Mouse (Mus musculus) embryonic facial prominence, embryonic 12.5 days (tissue): ENCODE results near the gene Dhdh. TPM values are rescaled to one million over a fixed set of nuclear protein-coding genes. Genes with fewer than 3 reads are reported as not detected.

Experiments
- ATAC-seq: fragments of 200-750 bp; cut with Nextera tagmentation; 2 replicates; pipeline ENCODE4 v1.8.0; 2017; ENCODE audit not compliant: insufficient number of reproducible peaks, insufficient read depth, low FRiP score, low TSS enrichment
- H3K27ac ChIP-seq: fragments of 300-500 bp; sonication (generic); 2 replicates; pipeline ENCODE4 v1.5.1; 2016; ENCODE audit warnings: mild to moderate bottlenecking
- H3K27me3 ChIP-seq: fragments of 300-500 bp; sonication (generic); 2 replicates; pipeline ENCODE4 v1.6.1; 2016; ENCODE audit warnings: mild to moderate bottlenecking, moderate library complexity
- H3K36me3 ChIP-seq: fragments of 300-500 bp; sonication (generic); 2 replicates; pipeline ENCODE4 v1.6.1; 2016; ENCODE audit warnings: mild to moderate bottlenecking
- H3K4me1 ChIP-seq: fragments of 300-500 bp; sonication (generic); 2 replicates; pipeline ENCODE4 v1.6.1; 2016
- H3K4me2 ChIP-seq: fragments of 300-500 bp; sonication (generic); replicated peaks from 2 replicates; pipeline ENCODE4 v1.6.1; 2016; ENCODE audit warnings: mild to moderate bottlenecking, moderate library complexity
- H3K4me3 ChIP-seq: fragments of 300-500 bp; sonication (generic); 2 replicates; pipeline ENCODE4 v1.5.1; 2016; ENCODE audit warnings: mild to moderate bottlenecking
- H3K9ac ChIP-seq: fragments of 300-500 bp; sonication (generic); 2 replicates; pipeline ENCODE4 v1.6.1; 2016; ENCODE audit warnings: mild to moderate bottlenecking, moderate library complexity
- H3K9me3 ChIP-seq: fragments of 300-500 bp; sonication (generic); 2 replicates; pipeline ENCODE4 v1.6.1; 2016; ENCODE audit warnings: mild to moderate bottlenecking, moderate library complexity
- WGBS: fragments of 180-500 bp; shearing (Covaris S2); methylation state at CpG from one replicate; pipeline ENCODE4 v1.1.7; 2016; 5-methylcytosine and 5-hydroxymethylcytosine counted together
- polyA plus RNA-seq: library from polyadenylated mRNA; unstranded; fragments of >200 nt; fragmentation: Nextera tagmentation; extraction: Ambion mirVana; gene quantifications from 2 replicates; pipeline ENCODE4 v1.2.1, GENCODE M21; 2016

Gene Dhdh
- polyA plus RNA-seq, 1 experiment from 2014 or later: 3.0 TPM

DNA sequence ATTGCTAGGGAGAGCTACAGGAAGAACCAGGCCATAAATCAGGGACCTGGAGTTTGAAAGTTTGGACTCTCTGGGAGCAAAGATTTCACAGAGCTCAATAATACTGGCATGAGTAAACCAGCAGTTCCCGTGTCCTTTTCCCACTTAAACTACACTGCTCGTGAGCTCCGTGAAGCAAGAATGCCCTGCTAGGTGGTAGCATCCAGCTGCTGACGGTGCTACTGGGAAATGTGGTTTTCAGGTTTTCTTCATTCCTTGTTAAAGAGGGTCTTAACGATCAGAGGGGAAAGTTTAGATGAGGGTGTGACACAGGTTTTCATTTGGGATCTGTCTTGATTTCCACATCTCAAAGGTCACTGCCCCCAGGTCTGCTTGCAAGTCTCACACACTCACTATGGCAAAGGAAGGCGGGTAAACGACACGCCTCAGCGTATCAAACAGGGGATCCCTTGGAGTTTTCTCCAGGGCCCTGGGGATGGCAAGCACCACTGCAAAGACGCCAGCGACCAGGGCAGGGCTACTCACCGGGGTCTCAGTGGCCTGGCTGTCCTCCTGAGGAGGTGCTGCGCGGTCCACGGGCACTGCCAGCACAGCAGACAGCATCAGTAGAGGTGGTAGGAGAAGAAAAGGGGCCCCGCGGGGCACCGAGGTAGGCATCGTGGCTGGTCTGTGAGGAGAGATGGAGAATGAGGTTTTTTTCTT, 20.7 kb upstream of the Dhdh start:
- Histone ChIP-seq H3K4me1 (peaks cover 13% of the 10 kb centered on the region), H3K4me2 (peak overlapping the region; percentile 97), H3K9ac (peak overlapping the region; percentile 82), H3K27me3 (no peaks in the 10 kb centered on the region), H3K27ac (peak overlapping the region; percentile 92; the same call in 1 of the 2 replicates), H3K9me3 (no peaks in the 10 kb centered on the region), H3K4me3 (peak overlapping the region; percentile 69), H3K36me3 (peaks cover 22% of the 10 kb centered on the region)
- 35% methylated on average over 19 of the region's 19 CpGs for WGBS
- ATAC-seq: peak; percentile 48; the same call in 1 of the 2 replicates

DNA sequence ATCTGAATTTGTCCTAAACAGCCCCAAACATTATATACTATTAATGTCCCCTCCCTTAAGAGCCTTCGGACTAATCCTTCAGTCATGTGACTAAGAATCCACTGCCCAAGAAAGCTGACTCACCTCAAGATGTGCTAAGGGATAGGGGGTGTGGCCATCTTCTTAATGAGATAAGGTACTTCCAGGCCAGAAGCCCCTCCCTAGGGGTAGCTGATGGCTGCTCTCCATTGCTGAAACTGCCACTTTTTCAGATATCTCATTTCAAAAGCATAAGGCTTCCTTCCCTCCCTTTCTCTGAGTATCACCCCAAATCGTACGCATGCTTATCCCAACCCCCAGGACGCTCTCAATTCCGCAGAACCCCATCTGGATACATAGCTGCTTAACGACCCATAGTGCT, 20.0 kb upstream of the Dhdh start:
- H3K4me1 ChIP-seq: peaks cover 13% of the 10 kb centered on the region
- no peak for ATAC-seq
- H3K27ac ChIP-seq: no peak overlapping the region
- no peaks in the 10 kb centered on the region for H3K9me3 ChIP-seq
- 88% methylated on average over 6 of the region's 6 CpGs for WGBS
- peaks cover 23% of the 10 kb centered on the region for H3K36me3 ChIP-seq
- no peak overlapping the region for H3K4me3 ChIP-seq
- H3K4me2 ChIP-seq: peak overlapping the region; percentile 97; the same call in 1 of the 2 replicates
- no peaks in the 10 kb centered on the region for H3K27me3 ChIP-seq
- peak overlapping the region; percentile 82; the same call in 1 of the 2 replicates for H3K9ac ChIP-seq

DNA sequence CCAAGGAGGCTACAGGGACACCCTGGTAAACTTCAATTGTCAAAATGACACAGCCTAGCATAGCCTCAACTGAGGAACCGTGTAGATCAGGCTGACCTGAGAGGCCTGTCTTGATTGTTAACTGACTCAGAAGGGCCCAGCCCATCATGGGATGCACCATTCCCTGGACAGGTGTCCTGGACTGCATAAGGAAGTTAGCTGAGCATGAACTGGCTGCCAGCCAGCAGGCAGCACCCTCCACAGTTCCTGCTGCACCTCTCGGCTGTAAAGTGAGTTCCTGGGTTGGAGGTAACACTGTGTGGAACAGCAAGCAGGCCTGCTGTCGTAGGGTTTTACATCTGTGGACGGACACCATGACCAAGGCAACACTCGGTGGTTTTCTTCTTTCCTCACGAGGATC, 19.0 kb upstream of the Dhdh start:
- Histone ChIP-seq H3K4me1 (peaks cover 13% of the 10 kb centered on the region), H3K36me3 (peaks cover 32% of the 10 kb centered on the region), H3K27ac (no peak overlapping the region), H3K9ac (no peak overlapping the region), H3K9me3 (no peaks in the 10 kb centered on the region), H3K27me3 (no peaks in the 10 kb centered on the region), H3K4me3 (no peak overlapping the region), H3K4me2 (no peak overlapping the region)
- no peak for ATAC-seq
- 89% methylated on average over 6 of the region's 6 CpGs for WGBS

DNA sequence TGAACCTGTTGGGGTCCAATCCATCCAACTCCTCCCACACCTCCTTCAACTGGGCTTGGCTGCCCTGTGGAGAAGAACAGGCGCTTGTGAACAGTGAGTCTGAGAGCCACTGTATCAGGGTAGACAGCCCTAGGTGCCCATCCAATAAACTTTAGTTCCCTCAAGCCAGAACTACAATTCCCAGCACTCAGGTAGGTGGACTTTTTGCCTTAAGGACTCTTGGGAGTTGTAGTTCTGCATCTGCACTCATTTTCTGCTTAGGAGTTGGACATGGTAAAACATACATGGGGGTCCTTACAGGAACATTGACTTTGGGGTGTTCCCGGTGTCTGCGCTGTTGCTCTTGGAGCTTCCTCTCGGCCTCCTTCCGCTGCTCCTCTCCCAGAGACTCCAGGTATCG, 9.8 kb upstream of the Dhdh start:
- Histone ChIP-seq H3K27me3 (no peaks in the 10 kb centered on the region), H3K36me3 (peaks cover 90% of the 10 kb centered on the region), H3K9me3 (no peaks in the 10 kb centered on the region), H3K9ac (no peak overlapping the region), H3K4me1 (no peaks in the 10 kb centered on the region), H3K4me3 (no peak overlapping the region), H3K27ac (no peak overlapping the region), H3K4me2 (no peak overlapping the region)
- ATAC-seq: no peak
- WGBS: 98% methylated on average over 6 of the region's 6 CpGs

DNA sequence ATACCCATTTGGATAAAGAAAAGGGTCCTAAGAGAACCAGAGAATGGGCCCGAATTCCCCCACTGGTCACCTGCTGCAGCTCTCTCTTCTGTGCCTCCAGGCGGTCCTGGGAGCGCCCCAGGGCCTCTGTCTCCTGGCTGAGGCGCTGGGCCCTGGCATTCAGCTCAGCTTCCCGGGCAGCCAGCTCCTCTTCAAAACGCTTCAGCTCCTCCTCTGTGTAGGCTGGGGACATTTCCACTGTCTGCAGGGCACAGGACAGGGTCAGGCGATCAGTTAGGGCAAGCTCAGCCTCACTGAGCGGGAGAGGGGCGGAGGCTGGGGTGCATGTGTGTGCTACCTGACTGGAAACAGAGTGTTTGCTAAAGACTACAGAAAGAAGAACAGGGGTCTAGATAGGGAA, 5.9 kb upstream of the Dhdh start:
- no peaks in the 10 kb centered on the region for H3K9me3 ChIP-seq
- H3K9ac ChIP-seq: no peak overlapping the region
- no peak overlapping the region for H3K4me2 ChIP-seq
- H3K27ac ChIP-seq: no peak overlapping the region
- H3K4me1 ChIP-seq: peaks cover 10% of the 10 kb centered on the region
- H3K36me3 ChIP-seq: peaks cover 77% of the 10 kb centered on the region
- no peak for ATAC-seq
- H3K27me3 ChIP-seq: no peaks in the 10 kb centered on the region
- no peak overlapping the region for H3K4me3 ChIP-seq
- WGBS: 79% methylated on average over 9 of the region's 9 CpGs

DNA sequence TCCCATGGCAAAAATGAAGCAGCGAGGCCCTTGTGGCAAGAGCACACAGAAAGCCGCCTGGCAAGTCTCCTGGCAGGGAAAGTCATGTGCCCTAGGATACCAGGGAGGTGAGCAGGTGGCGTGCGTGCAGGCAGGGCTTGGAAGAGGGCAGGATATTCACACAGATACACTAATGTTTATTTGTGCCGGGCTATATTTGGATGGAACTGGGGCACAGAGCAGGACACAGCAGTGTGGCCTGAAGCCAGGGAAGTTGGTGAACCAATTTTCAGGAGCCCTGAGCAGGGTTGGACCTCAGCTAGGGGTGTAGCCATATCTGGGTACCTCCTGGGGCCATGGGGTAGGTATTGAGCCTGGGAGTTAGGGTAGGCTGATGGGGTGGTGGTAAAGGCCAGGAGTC, 4.3 kb upstream of the Dhdh start:
- H3K36me3 ChIP-seq: peaks cover 61% of the 10 kb centered on the region
- no peaks in the 10 kb centered on the region for H3K27me3 ChIP-seq
- H3K27ac ChIP-seq: no peak overlapping the region
- no peak overlapping the region for H3K4me2 ChIP-seq
- peaks cover 10% of the 10 kb centered on the region for H3K4me1 ChIP-seq
- H3K9ac ChIP-seq: no peak overlapping the region
- WGBS: 96% methylated on average over 5 of the region's 5 CpGs
- no peaks in the 10 kb centered on the region for H3K9me3 ChIP-seq
- no peak overlapping the region for H3K4me3 ChIP-seq
- no peak for ATAC-seq

DNA sequence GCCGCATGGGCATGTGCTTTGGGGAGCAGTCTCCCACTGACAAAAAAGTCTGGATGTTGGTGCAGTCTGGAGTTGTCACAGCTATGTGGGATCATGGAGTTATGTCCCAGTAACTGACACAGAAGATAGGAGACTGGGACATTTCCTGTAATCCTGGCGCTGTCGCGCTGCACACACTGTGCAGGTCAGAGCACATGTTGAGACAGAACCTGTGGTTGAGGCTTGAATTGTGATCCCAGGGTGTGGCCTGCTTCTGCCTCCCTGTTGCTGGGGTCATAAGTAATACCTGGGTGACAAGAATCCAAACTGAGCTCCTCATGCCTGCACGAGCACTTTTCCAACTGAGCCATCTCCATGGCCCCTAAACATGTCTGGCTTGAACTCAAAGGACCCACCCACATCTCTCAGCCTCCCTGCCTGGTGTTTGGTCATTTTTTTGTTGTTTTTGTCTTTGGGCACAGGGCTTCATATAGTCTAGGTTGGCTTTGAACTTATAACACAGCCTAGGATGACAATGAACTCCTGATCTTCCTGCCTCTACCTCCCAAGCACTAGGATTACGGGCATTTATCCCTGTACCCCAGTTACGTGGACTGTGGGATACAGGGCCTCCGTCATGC, 3.7 kb upstream of the Dhdh start:
- H3K4me3 ChIP-seq: no peak overlapping the region
- no peak overlapping the region for H3K4me2 ChIP-seq
- H3K9ac ChIP-seq: no peak overlapping the region
- H3K9me3 ChIP-seq: no peaks in the 10 kb centered on the region
- H3K36me3 ChIP-seq: peaks cover 55% of the 10 kb centered on the region
- ATAC-seq: no peak
- WGBS: 95% methylated on average over 8 of the region's 8 CpGs
- peaks cover 10% of the 10 kb centered on the region for H3K4me1 ChIP-seq
- no peak overlapping the region for H3K27ac ChIP-seq
- no peaks in the 10 kb centered on the region for H3K27me3 ChIP-seq

DNA sequence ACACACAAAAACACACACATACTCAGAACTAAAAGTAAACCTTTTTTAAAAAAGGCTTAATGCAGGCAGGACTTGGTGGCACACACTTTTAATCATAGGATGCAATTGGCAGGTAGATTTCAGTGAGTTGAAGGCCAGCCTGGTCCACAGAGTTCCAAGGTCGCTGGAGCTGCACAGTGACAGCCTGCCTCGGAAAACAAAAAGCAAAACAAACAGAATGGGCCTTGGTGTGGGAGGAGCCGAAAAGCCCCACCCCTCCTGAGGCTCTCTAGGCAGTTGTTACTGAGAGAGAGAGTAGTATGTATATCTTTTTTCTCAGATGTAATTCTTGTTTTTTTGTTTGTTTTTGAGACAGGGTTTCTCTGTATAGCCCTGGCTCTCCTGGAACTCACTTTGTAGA, 2.7 kb upstream of the Dhdh start:
- H3K9me3 ChIP-seq: no peaks in the 10 kb centered on the region
- H3K36me3 ChIP-seq: peaks cover 44% of the 10 kb centered on the region
- H3K9ac ChIP-seq: no peak overlapping the region
- H3K27me3 ChIP-seq: no peaks in the 10 kb centered on the region
- 22% methylated on average over 3 of the region's 3 CpGs for WGBS
- 0 out of 2 replicates have a peak overlapping the region, but pooled peaks have one; percentile 7 for H3K4me3 ChIP-seq
- no peak for ATAC-seq
- H3K4me2 ChIP-seq: peak overlapping the region; percentile 15; the same call in 1 of the 2 replicates
- H3K4me1 ChIP-seq: peaks cover 10% of the 10 kb centered on the region
- H3K27ac ChIP-seq: no peak overlapping the region

DNA sequence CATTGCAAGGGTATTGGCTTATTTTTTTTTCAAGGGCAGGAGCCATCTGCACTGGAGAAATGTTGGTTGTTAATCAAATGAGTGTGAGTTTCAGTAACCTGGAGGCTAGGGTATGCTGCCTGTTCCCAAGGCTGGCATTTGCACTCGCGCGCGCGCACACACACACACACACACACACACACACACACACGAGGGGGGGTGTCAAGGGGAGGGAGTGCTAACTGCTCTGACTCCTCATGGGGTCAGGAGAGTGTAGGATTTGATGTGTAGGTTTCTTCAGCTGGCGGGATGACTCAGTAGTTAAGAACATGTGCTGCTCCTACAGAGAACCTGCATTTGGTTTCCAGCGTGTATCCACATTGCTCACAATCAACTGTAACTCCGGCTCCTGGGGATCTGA, 2.2 kb upstream of the Dhdh start:
- H3K9ac ChIP-seq: no peak overlapping the region
- H3K4me2 ChIP-seq: peak overlapping the region; percentile 15; the same call in 1 of the 2 replicates

DNA sequence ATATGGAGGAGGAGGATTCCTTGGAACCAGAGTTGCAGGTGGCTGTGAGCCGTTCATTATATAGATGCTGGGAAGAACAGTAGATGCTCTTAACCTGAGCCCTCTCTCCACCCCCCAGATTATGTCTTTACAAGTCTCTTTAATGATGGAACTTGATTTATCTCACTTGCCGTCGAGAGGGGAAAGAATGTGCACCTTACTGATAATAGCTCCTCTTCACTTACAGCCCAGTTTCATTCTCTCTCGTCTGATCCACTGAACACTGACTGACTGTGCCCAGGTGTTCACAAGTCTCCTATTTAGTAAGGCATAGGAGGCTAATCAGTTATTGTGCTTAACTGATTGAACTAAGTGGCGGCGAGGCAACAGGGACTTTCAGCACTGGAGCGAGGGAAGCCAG, 973 bp upstream of the Dhdh start:
- no peak overlapping the region for H3K27ac ChIP-seq
- ATAC-seq: no peak
- no peaks in the 10 kb centered on the region for H3K9me3 ChIP-seq
- H3K27me3 ChIP-seq: no peaks in the 10 kb centered on the region
- WGBS: 84% methylated on average over 7 of the region's 7 CpGs
- H3K4me1 ChIP-seq: peaks cover 10% of the 10 kb centered on the region
- H3K4me3 ChIP-seq: no peak overlapping the region
- peaks cover 27% of the 10 kb centered on the region for H3K36me3 ChIP-seq
- no peak overlapping the region for H3K4me2 ChIP-seq
- no peak overlapping the region for H3K9ac ChIP-seq

More for the DNA sequence above, 2.2 kb upstream of the Dhdh start:
- peaks cover 10% of the 10 kb centered on the region for H3K4me1 ChIP-seq
- 47% methylated on average over 9 of the region's 9 CpGs for WGBS
- 0 out of 2 replicates have a peak overlapping the region, but pooled peaks have one; percentile 7 for H3K4me3 ChIP-seq
- no peaks in the 10 kb centered on the region for H3K27me3 ChIP-seq
- H3K36me3 ChIP-seq: peaks cover 39% of the 10 kb centered on the region
- no peak for ATAC-seq
- no peak overlapping the region for H3K27ac ChIP-seq
- H3K9me3 ChIP-seq: no peaks in the 10 kb centered on the region

DNA sequence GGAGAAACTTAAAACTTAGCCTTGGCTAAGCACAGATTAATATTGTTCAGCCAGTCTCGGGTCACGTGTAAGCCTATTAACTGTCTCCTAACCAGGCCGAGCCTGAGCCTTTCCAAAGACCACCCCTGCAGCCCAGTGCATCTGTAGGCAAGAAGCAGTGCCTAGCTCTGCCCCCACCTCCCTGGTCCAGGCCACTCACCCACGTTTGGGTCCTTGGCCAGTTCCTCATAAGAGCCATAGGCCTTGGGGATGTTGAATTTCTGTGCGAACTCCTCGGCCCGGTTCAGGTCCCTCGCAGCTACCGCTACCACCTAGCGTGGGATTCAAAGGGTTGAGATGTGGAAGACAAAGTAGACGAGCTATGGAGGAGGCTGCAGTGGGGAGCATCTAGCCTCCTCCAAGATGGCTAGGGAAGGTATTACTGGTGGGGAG, 728 bp downstream of the Dhdh start:
- Histone ChIP-seq H3K4me3 (peak overlapping the region; percentile 42), H3K27ac (peak overlapping the region; percentile 83), H3K27me3 (no peaks in the 10 kb centered on the region), H3K4me1 (peaks cover 10% of the 10 kb centered on the region), H3K9me3 (no peaks in the 10 kb centered on the region), H3K9ac (peak overlapping the region; percentile 53; the same call in 1 of the 2 replicates), H3K36me3 (peaks cover 10% of the 10 kb centered on the region), H3K4me2 (peak overlapping the region; percentile 61)
- 0 out of 2 replicates have a peak, but pooled peaks have one; percentile 18 for ATAC-seq
- WGBS: 22% methylated on average over 11 of the region's 11 CpGs
